Mouse (Mus musculus): ENCODE measurements around the gene Ppfia4. TPM values are rescaled to one million over a fixed set of nuclear protein-coding genes. Genes with fewer than 3 reads are reported as not detected.
A peak's percentile ranks its signal among the peaks of the same experiment; 100 is the strongest.

Gene Ppfia4
- total RNA-seq (2014; rRNA removed) (0.46 and 0.67 TPM in 2 replicates), polyA plus RNA-seq (2012; rRNA removed) (0.78 and 1.4 TPM in 2 replicates)

DNA sequence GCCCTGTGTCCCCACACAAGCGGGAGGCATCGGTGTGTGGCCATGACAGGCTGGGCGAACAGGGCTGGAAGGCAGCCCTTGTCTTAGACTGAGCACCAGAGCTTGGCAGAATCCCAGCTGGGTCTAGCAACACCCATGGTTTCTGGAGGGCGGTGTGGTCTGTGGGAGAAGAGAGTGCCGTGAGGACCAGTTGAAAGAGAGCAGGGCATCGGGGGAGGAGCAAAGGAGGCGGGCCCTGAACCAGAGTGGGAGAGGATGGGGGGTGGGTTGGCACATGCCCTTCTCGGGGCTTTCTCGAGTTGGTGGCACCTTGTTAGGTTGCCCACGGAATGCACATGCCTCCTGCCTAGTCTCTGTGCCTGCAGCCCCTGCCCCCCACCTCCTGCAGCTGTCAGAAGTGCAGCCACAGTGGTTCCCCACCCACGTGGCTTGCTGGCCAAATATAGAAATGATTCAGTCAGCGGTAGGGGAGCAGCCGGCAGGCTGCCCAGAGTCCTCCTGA is at the start of gene Ppfia4:
Gene Ppfia4 (minus strand): TSS at position 159 of the 502 bp plus-strand sequence.
- Histone ChIP-seq H3K36me3 (ENCODE audit: control insufficient read depth, insufficient read depth, low read length) (no peaks in the 10 kb centered on the region), H3K9ac (ENCODE audit: low read depth, low read length) (no peak within 1 kb of the TSS), H3K27ac (replicated peaks; ENCODE audit: insufficient read depth, low read depth, low read length) (no peak within 1 kb of the TSS), H3K4me1 (ENCODE audit: control insufficient read depth, insufficient read depth, low read length) (no peaks in the 10 kb centered on the region), H3K27me3 (ENCODE audit: control insufficient read depth, insufficient read depth, low read length) (no peaks in the 10 kb centered on the region), H3K79me2 (ENCODE audit: control insufficient read depth, insufficient read depth, low read length) (no peaks in the 10 kb centered on the region), H3K4me3 (ENCODE audit: insufficient read depth, low read depth, low read length) (no peak within 1 kb of the TSS)
- WGBS: 57% methylated on average over 13 of the region's 13 CpGs
- no peak for DNase-seq (ENCODE audit: extremely low read depth, low read depth, low spot score)
- TF ChIP-seq CTCF (IDR thresholded peaks at IDR 0.05; ENCODE audit: low read depth, low read length): no peak

GRCm38 (mm10) chr1:134381795-134382625 is 49.3 kb upstream of the Ppfia4 start:
- Histone ChIP-seq H3K36me3 (ENCODE audit: control insufficient read depth, insufficient read depth, low read length) (no peaks in the 10 kb centered on the region), H3K27me3 (ENCODE audit: control insufficient read depth, insufficient read depth, low read length) (0 out of 2 replicates have a peak, but pooled peaks cover 3% of the 10 kb centered on the region), H3K27ac (replicated peaks; ENCODE audit: insufficient read depth, low read depth, low read length) (no peak overlapping the region), H3K79me2 (ENCODE audit: control insufficient read depth, insufficient read depth, low read length) (no peaks in the 10 kb centered on the region), H3K9ac (ENCODE audit: low read depth, low read length) (no peak overlapping the region), H3K4me1 (ENCODE audit: control insufficient read depth, insufficient read depth, low read length) (peaks cover 4% of the 10 kb centered on the region; the same call in 1 of the 2 replicates), H3K4me3 (ENCODE audit: insufficient read depth, low read depth, low read length) (peak overlapping the region; percentile 33; the same call in 1 of the 2 replicates)
- TF ChIP-seq POLR2A (IDR thresholded peaks at IDR 0.05; ENCODE audit: extremely low read depth, insufficient read depth, low read length) (no peak), CTCF (IDR thresholded peaks at IDR 0.05; ENCODE audit: low read depth, low read length) (no peak)
- no peak for DNase-seq (ENCODE audit: extremely low read depth, low read depth, low spot score)
- 10% methylated on average over 19 of the region's 19 CpGs for WGBS

GRCm38 (mm10) chr1:134381051-134381450 is 48.3 kb upstream of the Ppfia4 start:
- Histone ChIP-seq H3K4me1 (ENCODE audit: control insufficient read depth, insufficient read depth, low read length) (peaks cover 4% of the 10 kb centered on the region; the same call in 1 of the 2 replicates), H3K36me3 (ENCODE audit: control insufficient read depth, insufficient read depth, low read length) (no peaks in the 10 kb centered on the region), H3K9ac (ENCODE audit: low read depth, low read length) (no peak overlapping the region), H3K27ac (replicated peaks; ENCODE audit: insufficient read depth, low read depth, low read length) (no peak overlapping the region), H3K79me2 (ENCODE audit: control insufficient read depth, insufficient read depth, low read length) (no peaks in the 10 kb centered on the region), H3K27me3 (ENCODE audit: control insufficient read depth, insufficient read depth, low read length) (0 out of 2 replicates have a peak, but pooled peaks cover 3% of the 10 kb centered on the region), H3K4me3 (ENCODE audit: insufficient read depth, low read depth, low read length) (no peak overlapping the region)
- TF ChIP-seq CTCF (IDR thresholded peaks at IDR 0.05; ENCODE audit: low read depth, low read length) (no peak), POLR2A (IDR thresholded peaks at IDR 0.05; ENCODE audit: extremely low read depth, insufficient read depth, low read length) (no peak)
- DNase-seq (ENCODE audit: extremely low read depth, low read depth, low spot score): no peak
- 84% methylated on average over 2 of the region's 2 CpGs for WGBS

DNA sequence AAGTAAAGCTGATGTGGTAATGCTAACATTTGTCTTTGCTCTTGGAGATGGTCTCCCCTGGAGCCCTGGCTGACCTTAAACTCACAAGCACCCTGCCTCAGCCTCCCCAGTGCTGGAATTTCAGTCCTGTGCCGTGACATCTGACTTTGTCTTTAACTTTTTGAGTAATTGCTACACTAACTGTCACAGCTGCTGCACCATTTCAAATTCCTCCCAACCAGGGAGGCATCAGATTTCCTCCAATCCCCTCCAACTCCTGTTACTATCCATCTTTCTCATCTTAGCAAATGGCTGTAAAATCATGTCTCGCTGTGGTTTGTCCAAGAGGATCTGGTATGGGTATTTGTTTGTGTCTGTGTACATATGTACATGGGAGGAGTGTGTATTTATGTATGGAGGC is 41.4 kb upstream of the Ppfia4 start:
- Histone ChIP-seq H3K27ac (replicated peaks; ENCODE audit: insufficient read depth, low read depth, low read length) (no peak overlapping the region), H3K9ac (ENCODE audit: low read depth, low read length) (no peak overlapping the region), H3K4me3 (ENCODE audit: insufficient read depth, low read depth, low read length) (no peak overlapping the region), H3K4me1 (ENCODE audit: control insufficient read depth, insufficient read depth, low read length) (no peaks in the 10 kb centered on the region), H3K79me2 (ENCODE audit: control insufficient read depth, insufficient read depth, low read length) (no peaks in the 10 kb centered on the region), H3K36me3 (ENCODE audit: control insufficient read depth, insufficient read depth, low read length) (no peaks in the 10 kb centered on the region), H3K27me3 (ENCODE audit: control insufficient read depth, insufficient read depth, low read length) (no peaks in the 10 kb centered on the region)
- no peak for DNase-seq (ENCODE audit: extremely low read depth, low read depth, low spot score)
- 77% methylated on average over 2 of the region's 2 CpGs for WGBS
- TF ChIP-seq CTCF (IDR thresholded peaks at IDR 0.05; ENCODE audit: low read depth, low read length) (no peak), POLR2A (IDR thresholded peaks at IDR 0.05; ENCODE audit: extremely low read depth, insufficient read depth, low read length) (no peak)

GRCm38 (mm10) chr1:134368777-134369337 is 36.1 kb upstream of the Ppfia4 start:
- H3K9ac ChIP-seq (ENCODE audit: low read depth, low read length): no peak overlapping the region
- peak; percentile 47 for DNase-seq (ENCODE audit: extremely low read depth, low read depth, low spot score)
- WGBS: 56% methylated on average over 9 of the region's 9 CpGs
- H3K79me2 ChIP-seq (ENCODE audit: control insufficient read depth, insufficient read depth, low read length): no peaks in the 10 kb centered on the region
- H3K4me3 ChIP-seq (ENCODE audit: insufficient read depth, low read depth, low read length): no peak overlapping the region
- no peak overlapping the region for H3K27ac ChIP-seq (replicated peaks; ENCODE audit: insufficient read depth, low read depth, low read length)
- no peaks in the 10 kb centered on the region for H3K4me1 ChIP-seq (ENCODE audit: control insufficient read depth, insufficient read depth, low read length)
- TF ChIP-seq POLR2A (IDR thresholded peaks at IDR 0.05; ENCODE audit: extremely low read depth, insufficient read depth, low read length) (no peak), CTCF (IDR thresholded peaks at IDR 0.05; ENCODE audit: low read depth, low read length) (peak; percentile 38)
- no peaks in the 10 kb centered on the region for H3K36me3 ChIP-seq (ENCODE audit: control insufficient read depth, insufficient read depth, low read length)
- no peaks in the 10 kb centered on the region for H3K27me3 ChIP-seq (ENCODE audit: control insufficient read depth, insufficient read depth, low read length)

All from liver, adult 2 months (tissue).